Mouse (Mus musculus): ENCODE data around the gene Zfp974.
"Not testable (repeated sequence)": the region's sequence is repeated elsewhere in the genome, so short reads cannot be mapped to it uniquely, and the experiment has no call there.

The Zfp974 gene

GRCm38 (mm10) chr7:27928818-27929695, at the start of gene Zfp974:
Gene Zfp974 (minus strand): TSS chr7:27929460.
- DNase-seq (ENCODE audit: low read depth, low spot score), result peak; percentile 75

GRCm38 (mm10) chr7:27949451-27949850, 20.2 kb upstream of the Zfp974 start:
- DNase-seq (ENCODE audit: low read depth, low spot score), result not testable (repeated sequence)

DNA sequence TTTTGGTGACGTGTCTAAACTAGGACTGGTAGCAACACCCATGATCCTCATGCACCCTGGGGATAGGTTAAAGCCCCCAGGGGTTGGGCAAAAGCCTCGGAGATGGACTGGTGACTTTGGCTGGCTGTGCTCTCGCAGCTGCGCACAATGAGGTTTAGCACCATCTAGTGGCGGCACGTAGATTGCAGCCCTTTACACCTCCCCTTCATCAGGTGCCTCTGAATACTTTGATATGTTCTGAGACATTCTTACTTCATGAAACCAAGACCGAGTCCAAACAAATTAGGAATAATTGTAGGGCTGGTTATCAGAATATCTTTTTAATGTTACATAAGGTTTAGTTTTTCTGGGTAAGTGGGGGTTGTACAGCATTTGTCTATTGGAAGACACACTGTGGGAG, 12.6 kb upstream of the Zfp974 start:
- DNase-seq (ENCODE audit: low read depth, low spot score), result not testable (repeated sequence)

GRCm38 (mm10) chr7:27933800-27934158, 4.5 kb upstream of the Zfp974 start:
- DNase-seq (ENCODE audit: low read depth, low spot score), result not testable (repeated sequence)

- no peak for DNase-seq (ENCODE audit: low read depth, low spot score)
Measured at GRCm38 (mm10) chr7:27933050-27933799, 4.0 kb upstream of the Zfp974 start.

DNA sequence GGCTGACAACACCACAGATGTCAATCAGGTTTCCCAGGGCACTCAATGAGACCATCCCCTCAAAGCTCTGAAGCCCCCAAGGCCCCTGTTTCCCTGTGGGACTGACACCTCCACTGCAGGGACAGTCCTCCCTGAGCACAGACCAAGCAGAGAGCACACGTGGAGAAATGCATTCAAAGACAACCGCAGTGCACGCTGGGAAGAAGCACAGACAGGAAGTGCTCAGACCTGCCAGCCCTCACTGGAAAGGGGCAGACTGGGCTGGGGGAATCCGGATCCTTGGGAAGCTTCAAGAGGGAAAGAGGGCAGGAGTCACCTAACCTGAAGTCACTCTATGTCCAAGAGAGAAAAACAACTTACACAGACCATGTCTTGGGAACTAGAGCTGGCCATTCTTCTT, 2.2 kb downstream of the Zfp974 start:
- not testable (repeated sequence) for DNase-seq (ENCODE audit: low read depth, low spot score)

GRCm38 (mm10) chr7:27910952-27911351, 18.3 kb downstream of the Zfp974 start:
- peak; percentile 51 for DNase-seq (ENCODE audit: low read depth, low spot score)

DNA sequence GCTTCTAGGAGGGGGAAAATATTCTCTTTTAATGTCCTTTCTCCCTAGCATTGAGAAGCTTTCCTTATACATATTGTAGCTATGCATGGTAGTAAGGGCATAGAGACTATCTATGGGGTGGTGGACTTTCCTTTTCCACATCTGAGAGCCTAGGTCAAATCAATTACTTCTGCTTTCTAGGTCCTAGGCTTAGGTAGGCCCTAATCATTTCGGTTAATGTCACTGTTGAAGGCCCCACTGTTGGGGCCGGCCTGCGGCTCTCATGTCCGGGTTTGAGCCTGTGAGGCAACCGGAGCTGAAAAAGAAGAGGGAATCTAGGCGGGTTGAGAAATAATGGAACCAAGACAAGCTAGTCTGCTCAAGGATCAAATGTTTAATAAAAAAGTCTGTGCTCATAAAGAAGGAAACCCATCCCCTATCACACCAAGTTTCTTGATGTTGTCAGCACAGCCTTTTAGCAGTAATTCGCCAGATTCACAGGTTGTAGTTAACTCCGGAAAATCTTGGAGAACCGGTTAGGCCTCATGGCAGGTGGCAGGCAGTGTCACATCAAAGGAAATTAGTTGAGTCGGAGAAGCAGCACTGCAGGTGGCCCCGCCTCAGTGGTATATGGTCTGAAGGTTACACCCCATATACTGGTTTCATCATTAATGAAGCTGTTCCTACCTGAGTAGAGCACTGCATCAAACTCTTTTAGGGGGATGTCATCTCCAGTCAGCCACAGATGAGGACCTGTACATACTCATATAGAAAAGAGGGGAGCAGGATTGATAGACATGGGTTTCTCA, 24.0 kb downstream of the Zfp974 start:
- DNase-seq (ENCODE audit: low read depth, low spot score), result no peak

DNA sequence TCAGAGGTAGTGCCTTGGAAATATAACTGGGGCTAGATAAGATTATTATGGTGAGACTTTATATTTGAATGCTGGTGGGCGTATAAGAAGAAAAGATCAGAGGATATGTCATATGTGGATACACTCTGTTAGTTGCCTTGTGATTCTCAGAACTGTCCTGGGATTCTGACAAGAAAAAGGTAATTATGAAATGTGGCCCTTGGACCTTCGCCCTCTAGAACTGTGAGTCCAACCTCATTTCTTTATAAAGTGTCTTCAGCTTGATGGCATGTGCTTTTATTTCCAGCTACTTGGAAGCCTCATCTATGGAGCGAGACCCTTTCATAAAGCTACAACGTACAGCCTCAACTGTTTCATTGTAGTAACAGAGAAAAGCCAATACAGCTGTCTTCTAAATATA, 28.7 kb downstream of the Zfp974 start:
- no peak for DNase-seq (ENCODE audit: low read depth, low spot score)

DNA sequence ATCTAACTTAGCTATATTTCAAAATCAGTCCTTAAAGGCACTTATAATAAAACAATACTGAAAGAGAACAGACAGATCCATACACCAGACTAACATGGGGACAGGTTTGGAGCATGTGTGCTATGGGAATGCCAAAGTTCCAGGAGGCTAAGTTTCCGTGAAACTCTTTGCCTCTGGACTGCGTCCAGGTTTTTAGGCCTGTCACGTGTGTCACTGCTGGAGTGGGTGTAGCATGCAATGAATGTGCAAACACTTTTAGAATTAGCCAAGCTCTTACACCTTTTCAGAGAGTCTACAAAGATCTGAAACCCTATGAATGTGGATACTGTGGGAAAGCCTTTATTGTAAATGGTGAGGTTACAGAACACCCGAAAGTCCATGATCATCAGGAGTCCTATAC, 47.5 kb downstream of the Zfp974 start:
- DNase-seq (ENCODE audit: low read depth, low spot score), result no peak

- DNase-seq (ENCODE audit: low read depth, low spot score), result peak; percentile 53
Measured at GRCm38 (mm10) chr7:27862578-27862977, 66.7 kb downstream of the Zfp974 start.

GRCm38 (mm10) chr7:27860396-27861235, 68.6 kb downstream of the Zfp974 start:
- DNase-seq (ENCODE audit: low read depth, low spot score), result peak; percentile 65

DNA sequence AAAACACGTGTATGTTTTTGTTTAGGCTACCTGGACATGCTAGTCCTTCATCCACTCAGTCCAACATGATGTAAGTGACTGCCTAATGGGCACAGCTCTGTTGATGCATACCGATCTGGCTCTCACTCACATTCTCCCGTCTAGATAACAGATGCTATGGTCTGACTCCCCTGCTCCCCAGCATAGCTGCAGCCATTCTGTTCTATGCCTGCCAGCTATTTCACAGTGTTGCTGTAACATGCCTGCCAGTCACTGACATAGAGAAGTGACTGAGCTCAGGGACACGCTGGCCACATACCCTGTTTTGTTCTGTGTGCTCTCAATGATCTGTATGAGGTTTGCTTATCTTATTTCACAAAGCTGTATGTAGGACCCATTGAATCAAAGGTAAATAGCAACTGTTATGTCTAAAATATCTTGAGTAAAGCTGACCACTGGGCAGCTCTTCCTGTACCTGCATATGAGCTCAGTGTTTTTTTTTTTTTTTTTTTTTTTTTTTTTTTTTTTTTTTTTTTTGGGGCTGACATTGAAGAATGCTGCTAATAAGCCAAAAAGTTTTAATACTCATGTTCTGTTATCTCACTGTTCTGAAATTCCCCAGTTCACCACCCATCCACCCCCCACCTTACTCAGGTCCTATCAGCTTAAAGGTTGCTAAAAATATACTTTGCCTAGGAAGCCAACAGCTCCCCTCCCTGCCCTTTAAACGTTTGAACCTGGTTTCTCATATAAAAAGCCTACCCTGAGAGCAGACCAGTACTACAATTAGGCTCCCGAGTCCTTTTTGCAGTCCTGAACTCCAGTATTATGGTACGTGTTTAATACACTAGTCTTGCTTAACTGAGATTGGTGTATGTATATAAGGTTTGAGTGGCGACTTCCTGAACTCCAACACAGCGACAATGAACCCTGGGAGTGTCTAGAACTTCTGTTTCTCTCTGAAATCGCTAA, 69.7 kb downstream of the Zfp974 start:
- no peak for DNase-seq (ENCODE audit: low read depth, low spot score)

Measured in ZHBTc4 (cell line).